Mouse (Mus musculus) B cell, adult 67 days (primary cell): Measurements from ENCODE around the gene Pcdh15. TPM values are rescaled to one million over a fixed set of nuclear protein-coding genes. Genes with fewer than 3 reads are reported as not detected.

Experiments used
- total RNA-seq, 2 experiments: library from RNA; stranded (reverse); gene quantifications; 4 replicates each; pipeline ENCODE4 v1.2.4; 2023

Gene Pcdh15
- total RNA-seq, result not detected

GRCm38 (mm10) chr10:73098966-73099845 is at the start of gene Pcdh15:
Pcdh15 (plus strand) TSS chr10:73099342.

